Mouse (Mus musculus) monocyte, adult 5-6 weeks (primary cell): ENCODE results near the gene Olfr148. TPM values are rescaled to one million over a fixed set of nuclear protein-coding genes. Genes with fewer than 3 reads are reported as not detected.
A peak's percentile ranks its signal among the peaks of the same experiment; 100 is the strongest.

Source experiments
- ATAC-seq: fragments of 153-309, 156-312 bp; replicated peaks from 2 replicates; pipeline ENCODE4 v1.8.0; 2017; ENCODE audit warnings: mild to moderate bottlenecking; ENCODE audit not compliant: low TSS enrichment, insufficient number of reproducible peaks, severe bottlenecking, poor library complexity, low FRiP score
- total RNA-seq: library from RNA; stranded (forward); fragments of 200-1000, 200-491, 200-594 nt; gene quantifications from 3 replicates; pipeline ENCODE4 v1.2.3, GENCODE M21; 2017

The Olfr148 gene
- not detected in 3 replicates for total RNA-seq

- ATAC-seq: no peak
These were observed at the start of gene Olfr148 for GRCm38 (mm10) chr9:39610355-39610754. Gene Olfr148 (plus strand): TSS chr9:39610655.

GRCm38 (mm10) chr9:39575469-39575868 lies 35.0 kb upstream of the Olfr148 start, which contains the start of gene Olfr959:
Gene Olfr959 (minus strand): TSS chr9:39575569.
- ATAC-seq: no peak

- ATAC-seq: no peak
These were observed 33.4 kb upstream of the Olfr148 start for GRCm38 (mm10) chr9:39577050-39577449.

GRCm38 (mm10) chr9:39602536-39603332 lies 7.7 kb upstream of the Olfr148 start:
- ATAC-seq: no peak

GRCm38 (mm10) chr9:39603333-39603845 lies 7.1 kb upstream of the Olfr148 start:
- ATAC-seq: no peak

- ATAC-seq: no peak
These were observed 6.4 kb upstream of the Olfr148 start, which contains the start of gene AW551984 for GRCm38 (mm10) chr9:39603999-39604453. Gene AW551984 (minus strand): TSS chr9:39604403.

- ATAC-seq: no peak
These were observed 2.0 kb upstream of the Olfr148 start for GRCm38 (mm10) chr9:39608497-39608896.

- ATAC-seq: no peak
These were observed 1.5 kb downstream of the Olfr148 start for GRCm38 (mm10) chr9:39611953-39612352.

- ATAC-seq: no peak
These were observed 10.6 kb downstream of the Olfr148 start, which contains the start of gene Olfr960 for GRCm38 (mm10) chr9:39621073-39621472. Gene Olfr960 (plus strand): TSS chr9:39621373.

- ATAC-seq: no peak
These were observed 13.3 kb downstream of the Olfr148 start for GRCm38 (mm10) chr9:39623783-39624182.

- ATAC-seq: no peak
These were observed 14.3 kb downstream of the Olfr148 start for GRCm38 (mm10) chr9:39624711-39625110.

- 0 out of 2 replicates have a peak, but pooled peaks have one; percentile 27 for ATAC-seq
These were observed 18.6 kb downstream of the Olfr148 start for GRCm38 (mm10) chr9:39629069-39629468.

GRCm38 (mm10) chr9:39633913-39634594 lies 23.6 kb downstream of the Olfr148 start:
- no peak for ATAC-seq

- ATAC-seq: no peak
These were observed 34.3 kb downstream of the Olfr148 start, which contains the start of gene Olfr961 for GRCm38 (mm10) chr9:39644785-39645184. Gene Olfr961 (plus strand): TSS chr9:39645085.

- no peak for ATAC-seq
These were observed 36.9 kb downstream of the Olfr148 start for GRCm38 (mm10) chr9:39647382-39647781.

GRCm38 (mm10) chr9:39654756-39655396 lies 44.4 kb downstream of the Olfr148 start:
- ATAC-seq: no peak
